Mouse (Mus musculus): ENCODE data around the gene Set. TPM values are rescaled to one million over a fixed set of nuclear protein-coding genes. Genes with fewer than 3 reads are reported as not detected.

The Set gene
- total RNA-seq, 1 experiment from 2014 or later, result 1,764 TPM

DNA sequence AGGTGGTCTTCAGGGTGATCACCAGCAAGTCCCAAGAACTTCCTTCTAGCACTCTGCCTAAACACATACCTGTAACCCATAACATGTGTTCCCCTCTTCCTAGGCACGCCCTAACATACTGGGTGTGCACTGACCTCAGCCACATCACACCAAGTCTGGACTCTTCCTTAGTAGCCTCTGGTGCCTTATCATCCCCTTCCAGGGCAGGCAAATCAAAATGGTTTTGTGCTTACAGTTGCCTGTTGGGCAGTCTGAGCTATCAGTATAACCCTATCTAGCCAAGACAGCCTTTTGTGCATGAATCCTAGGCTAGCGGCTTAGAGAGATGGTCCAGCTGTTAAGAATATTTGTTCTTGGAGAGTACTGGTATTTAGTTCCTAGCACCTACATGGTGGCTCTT lies 54.3 kb downstream of the Set start:
- ATAC-seq (replicated peaks in 1 of 2; ENCODE audit: insufficient read depth in 1 of 2, low FRiP score in 2 of 2, low TSS enrichment in 1 of 2, low read depth in 1 of 2, poor library complexity in 2 of 2, severe bottlenecking in 2 of 2), result no peak

DNA sequence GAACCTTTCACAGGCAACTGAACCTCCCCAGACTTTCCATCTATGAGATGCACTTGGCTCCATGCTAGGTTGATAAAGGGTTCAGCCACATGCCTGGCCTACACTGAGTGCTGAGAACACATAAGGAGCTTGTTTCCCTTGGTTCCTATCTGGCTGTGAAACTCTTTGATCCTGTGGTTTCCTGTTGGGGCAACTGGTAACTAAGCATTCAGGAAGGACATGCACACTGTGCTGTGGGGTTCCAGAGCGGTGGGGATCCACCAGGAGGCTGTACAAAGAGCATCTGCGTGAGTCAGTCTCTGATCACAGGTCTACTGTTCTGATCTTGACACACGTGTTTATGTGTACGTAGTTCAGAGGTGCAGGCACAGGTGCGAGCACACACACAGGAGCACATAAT lies 55.4 kb downstream of the Set start:
- peak; percentile 54 to 61 for ATAC-seq (replicated peaks in 1 of 2; ENCODE audit: insufficient read depth in 1 of 2, low FRiP score in 2 of 2, low TSS enrichment in 1 of 2, low read depth in 1 of 2, poor library complexity in 2 of 2, severe bottlenecking in 2 of 2)

- no peak for ATAC-seq (replicated peaks in 1 of 2; ENCODE audit: insufficient read depth in 1 of 2, low FRiP score in 2 of 2, low TSS enrichment in 1 of 2, low read depth in 1 of 2, poor library complexity in 2 of 2, severe bottlenecking in 2 of 2)
These were observed 62.5 kb downstream of the Set start for GRCm38 (mm10) chr2:30119641-30120051.

DNA sequence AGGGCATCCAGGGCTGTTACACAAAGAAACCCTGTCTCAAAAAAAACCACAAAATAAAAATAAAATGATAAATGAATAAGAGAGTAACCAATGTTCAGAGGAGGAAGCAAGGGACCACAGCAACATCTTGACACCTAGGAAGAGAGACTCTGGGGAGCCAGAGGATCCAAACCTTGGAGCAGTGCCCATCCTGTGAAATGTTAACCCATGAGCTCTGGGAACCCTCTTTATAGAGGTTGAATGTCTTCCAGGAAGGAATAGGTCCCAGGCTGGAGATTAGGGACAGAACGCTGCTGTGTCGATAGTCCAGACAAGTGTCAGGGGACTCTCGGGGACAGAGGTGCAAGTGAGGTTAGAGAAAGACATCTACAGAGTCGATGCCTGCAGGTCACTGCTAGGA lies 63.1 kb downstream of the Set start:
- ATAC-seq (replicated peaks in 1 of 2; ENCODE audit: insufficient read depth in 1 of 2, low FRiP score in 2 of 2, low TSS enrichment in 1 of 2, low read depth in 1 of 2, poor library complexity in 2 of 2, severe bottlenecking in 2 of 2), result no peak

Other genes with a start within 250 kb of the Set start
- 14.9 and 16.8 TPM in 2 replicates for gene Urm1, start 237.3 kb upstream of the Set start, total RNA-seq (2017)
- gene Cercam, start 188.2 kb upstream of the Set start, total RNA-seq (2017), result 6.1 and 7.7 TPM in 2 replicates
- 82.9 and 92.5 TPM in 2 replicates for gene Odf2, start 168.2 kb upstream of the Set start, total RNA-seq (2017)
- 71.4 and 79.7 TPM in 2 replicates for gene Gle1, start 122.0 kb upstream of the Set start, total RNA-seq (2017)
- 135 and 155 TPM in 2 replicates for gene Sptan1, start 91.8 kb upstream of the Set start, total RNA-seq (2017)
- 8.4 and 11.6 TPM in 2 replicates for gene Wdr34, start 8.5 kb upstream of the Set start, total RNA-seq (2017)
- 20.9 and 24.7 TPM in 2 replicates for gene Pkn3, start 20.3 kb downstream of the Set start, total RNA-seq (2017)
- 5.4 and 6.5 TPM in 2 replicates for gene Zdhhc12, start 36.3 kb downstream of the Set start, total RNA-seq (2017)
- 12.6 and 15.6 TPM in 2 replicates for gene Zer1, start 67.2 kb downstream of the Set start, total RNA-seq (2017)
- 31.4 and 35.0 TPM in 2 replicates for gene Tbc1d13, start 76.4 kb downstream of the Set start, total RNA-seq (2017)
- gene Endog, start 114.1 kb downstream of the Set start, total RNA-seq (2017), result 3.2 and 8.1 TPM in 2 replicates
- gene Spout1, start 121.1 kb downstream of the Set start, total RNA-seq (2017), result 24.7 and 42.1 TPM in 2 replicates
- 9.3 and 10.3 TPM in 2 replicates for gene Kyat1, start 148.5 kb downstream of the Set start, total RNA-seq (2017)
- 11.3 and 15.3 TPM in 2 replicates for gene Lrrc8a, start 180.3 kb downstream of the Set start, total RNA-seq (2017)
- gene Gm28035, start 183.2 kb downstream of the Set start, total RNA-seq (2017), result 1.4 TPM in 1 of 2 replicates, not detected in the other
- 1.2 and 2.1 TPM in 2 replicates for gene Phyhd1, start 208.8 kb downstream of the Set start, total RNA-seq (2017)
- gene Gm28038, start 223.7 kb downstream of the Set start, total RNA-seq (2017), result not detected in 2 replicates
- 8.8 and 9.9 TPM in 2 replicates for gene Dolk, start 229.0 kb downstream of the Set start, total RNA-seq (2017)
- 18.9 and 25.4 TPM in 2 replicates for gene Nup188, start 229.0 kb downstream of the Set start, total RNA-seq (2017)